Mouse (Mus musculus): ENCODE results near the gene Pip4k2a. TPM values are rescaled to one million over a fixed set of nuclear protein-coding genes. Genes with fewer than 3 reads are reported as not detected.

Gene Pip4k2a
- polyA plus RNA-seq, 1 experiment from 2014 or later, result 7.5 TPM

DNA sequence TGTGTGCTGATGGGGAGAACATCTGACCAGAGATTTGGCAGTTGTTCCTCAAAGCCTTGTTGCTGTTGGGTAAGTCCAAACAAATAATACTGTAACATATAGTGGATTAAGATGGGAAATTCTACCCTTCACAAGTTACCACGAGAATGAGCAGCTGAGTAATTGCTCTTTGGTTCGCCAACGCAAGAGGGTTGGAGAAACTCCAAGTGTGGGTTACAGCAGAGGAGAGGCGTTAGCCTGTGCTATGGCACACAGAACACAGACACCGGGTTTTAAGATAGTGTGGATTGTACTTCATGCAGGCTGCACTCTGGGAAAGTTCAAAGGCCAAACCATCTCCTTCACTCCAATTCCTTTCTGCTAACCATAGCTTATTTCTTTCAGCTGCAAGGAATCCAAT is 144.6 kb downstream of the Pip4k2a start:
- Histone ChIP-seq H3K27ac (no peak overlapping the region), H3K4me2 (no peak overlapping the region), H3K36me3 (no peaks in the 10 kb centered on the region), H3K27me3 (no peaks in the 10 kb centered on the region), H3K4me3 (no peak overlapping the region), H3K9me3 (no peaks in the 10 kb centered on the region), H3K9ac (no peak overlapping the region), H3K4me1 (peaks cover 6% of the 10 kb centered on the region; the same call in 1 of the 2 replicates)
- 61% methylated on average over 5 of the region's 5 CpGs for WGBS
- no peak for ATAC-seq (ENCODE audit: insufficient number of reproducible peaks, insufficient read depth, low FRiP score, low TSS enrichment, low read depth)

DNA sequence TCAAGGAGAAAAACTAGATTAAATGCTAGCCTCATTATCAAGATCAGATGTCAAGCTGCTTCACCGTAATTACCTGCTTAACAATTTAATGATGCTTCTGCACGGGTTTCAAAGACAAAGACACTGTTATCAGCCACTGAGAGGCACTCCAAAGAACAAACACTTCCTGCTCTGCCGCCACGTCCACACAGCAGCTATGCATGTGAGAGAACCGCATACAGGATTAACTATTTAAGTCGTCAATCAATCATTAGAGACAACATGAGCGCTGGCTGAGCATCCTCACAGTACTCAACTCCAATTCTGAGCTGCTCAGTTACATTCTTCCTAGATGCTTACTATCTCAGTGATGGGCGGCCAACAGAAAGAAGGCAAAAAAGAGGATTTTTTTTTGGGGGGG is 147.3 kb downstream of the Pip4k2a start:
- ATAC-seq (ENCODE audit: insufficient number of reproducible peaks, insufficient read depth, low FRiP score, low TSS enrichment, low read depth), result no peak
- WGBS, result 36% methylated on average over 8 of the region's 8 CpGs
- no peaks in the 10 kb centered on the region for H3K27me3 ChIP-seq
- no peak overlapping the region for H3K27ac ChIP-seq
- H3K9ac ChIP-seq, result no peak overlapping the region
- no peaks in the 10 kb centered on the region for H3K9me3 ChIP-seq
- 0 out of 2 replicates have a peak, but pooled peaks cover 3% of the 10 kb centered on the region for H3K36me3 ChIP-seq
- H3K4me3 ChIP-seq, result no peak overlapping the region
- no peaks in the 10 kb centered on the region for H3K4me1 ChIP-seq
- H3K4me2 ChIP-seq, result no peak overlapping the region

DNA sequence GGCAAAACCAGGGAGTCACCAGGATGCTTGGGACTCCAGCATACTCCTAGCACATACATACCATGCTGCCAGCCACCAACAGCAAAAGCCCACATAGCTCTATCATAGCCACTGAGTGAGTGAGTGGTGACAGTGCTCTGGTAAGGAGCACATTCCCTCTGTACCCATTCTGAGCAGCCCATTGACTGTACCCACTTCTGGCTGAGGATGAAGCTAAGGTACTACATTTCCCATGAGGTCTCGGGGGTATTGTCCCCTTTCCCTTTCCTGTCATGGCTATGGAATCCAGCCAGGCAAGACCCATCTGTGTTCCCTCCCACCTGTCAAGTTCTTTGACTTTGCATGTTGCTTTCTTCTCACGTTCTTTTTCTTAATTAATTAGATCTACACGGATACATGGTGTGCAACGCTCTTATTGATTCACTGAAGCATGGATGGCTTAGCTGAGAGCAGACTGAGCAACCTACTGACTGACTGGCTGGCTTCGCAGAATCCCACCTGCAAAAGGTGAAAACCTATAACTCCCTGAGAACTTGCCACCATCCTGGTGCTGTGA is 149.8 kb downstream of the Pip4k2a start:
- Histone ChIP-seq H3K4me1 (no peaks in the 10 kb centered on the region), H3K4me2 (no peak overlapping the region), H3K36me3 (peaks cover 10% of the 10 kb centered on the region; the same call in 1 of the 2 replicates), H3K27ac (no peak overlapping the region), H3K9me3 (no peaks in the 10 kb centered on the region), H3K9ac (no peak overlapping the region), H3K27me3 (no peaks in the 10 kb centered on the region), H3K4me3 (no peak overlapping the region)
- WGBS, result 82% methylated on average over 5 of the region's 5 CpGs
- ATAC-seq (ENCODE audit: insufficient number of reproducible peaks, insufficient read depth, low FRiP score, low TSS enrichment, low read depth), result no peak

DNA sequence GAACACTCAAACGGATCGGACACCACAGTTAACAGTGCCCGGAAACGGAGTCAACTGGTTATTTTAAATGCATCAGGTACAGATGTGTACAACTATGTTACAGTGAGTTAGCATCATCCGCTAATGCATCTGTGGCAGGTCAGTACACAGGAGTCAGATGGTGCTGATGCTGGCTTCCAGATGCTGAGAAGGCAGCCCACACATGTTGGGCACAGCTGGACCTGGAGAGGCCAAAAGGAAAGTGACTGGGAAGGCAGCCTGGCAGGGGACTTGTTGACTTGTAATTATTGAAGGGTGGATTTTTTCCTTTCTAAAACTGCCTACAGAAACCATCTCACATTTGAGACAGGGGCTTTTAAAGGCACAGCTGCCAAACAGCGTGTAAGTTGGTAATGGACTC is 155.4 kb downstream of the Pip4k2a start:
- Histone ChIP-seq H3K27me3 (no peaks in the 10 kb centered on the region), H3K9ac (no peak overlapping the region), H3K27ac (no peak overlapping the region), H3K4me1 (peaks cover 7% of the 10 kb centered on the region; the same call in 1 of the 2 replicates), H3K4me2 (no peak overlapping the region), H3K4me3 (no peak overlapping the region), H3K36me3 (peaks cover 10% of the 10 kb centered on the region; the same call in 1 of the 2 replicates), H3K9me3 (no peaks in the 10 kb centered on the region)
- ATAC-seq (ENCODE audit: insufficient number of reproducible peaks, insufficient read depth, low FRiP score, low TSS enrichment, low read depth), result no peak
- WGBS, result 48% methylated on average over 6 of the region's 6 CpGs

DNA sequence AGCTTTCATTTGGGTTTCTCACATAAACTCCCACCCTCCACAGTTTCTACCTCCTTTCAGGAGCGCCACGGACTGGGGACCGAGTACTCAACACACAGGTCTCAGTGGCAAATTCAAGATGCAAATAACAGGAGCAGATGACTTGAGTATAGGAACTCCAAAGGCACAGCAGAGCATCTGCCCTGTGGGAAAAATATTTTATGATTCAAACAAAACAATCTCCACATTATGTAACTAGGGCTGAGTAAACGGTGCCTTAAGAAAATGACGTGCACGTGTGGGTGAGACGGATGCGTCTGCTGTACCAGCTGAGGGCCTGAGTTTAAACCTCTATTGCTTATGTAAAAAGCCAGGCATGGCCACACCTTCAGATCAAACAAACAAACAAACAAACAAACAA is 156.9 kb downstream of the Pip4k2a start:
- Histone ChIP-seq H3K27ac (no peak overlapping the region), H3K4me1 (peaks cover 7% of the 10 kb centered on the region; the same call in 1 of the 2 replicates), H3K4me2 (no peak overlapping the region), H3K27me3 (no peaks in the 10 kb centered on the region), H3K36me3 (peaks cover 10% of the 10 kb centered on the region; the same call in 1 of the 2 replicates), H3K4me3 (no peak overlapping the region), H3K9me3 (no peaks in the 10 kb centered on the region), H3K9ac (no peak overlapping the region)
- no peak for ATAC-seq (ENCODE audit: insufficient number of reproducible peaks, insufficient read depth, low FRiP score, low TSS enrichment, low read depth)
- 77% methylated on average over 8 of the region's 8 CpGs for WGBS

DNA sequence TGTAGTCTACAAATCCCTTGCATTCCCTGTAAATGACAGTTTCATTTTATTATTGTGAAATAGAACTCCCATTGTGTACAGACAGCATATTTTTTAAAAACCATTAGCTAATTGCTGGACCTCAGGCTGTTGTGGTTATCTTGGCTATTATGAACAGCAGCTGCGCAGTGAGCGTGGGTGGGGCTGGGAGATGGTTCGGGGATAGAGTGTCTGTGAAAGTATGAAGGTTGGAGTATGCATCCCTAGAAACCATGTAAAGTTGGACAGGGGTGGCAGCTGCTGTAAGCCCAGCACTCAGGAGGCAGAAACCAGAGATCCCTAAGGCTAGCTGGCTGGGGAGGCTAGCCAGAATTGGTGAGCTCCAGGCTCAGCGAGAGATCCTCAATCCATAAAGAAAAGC is 158.4 kb downstream of the Pip4k2a start:
- no peaks in the 10 kb centered on the region for H3K27me3 ChIP-seq
- ATAC-seq (ENCODE audit: insufficient number of reproducible peaks, insufficient read depth, low FRiP score, low TSS enrichment, low read depth), result no peak
- H3K4me1 ChIP-seq, result peaks cover 7% of the 10 kb centered on the region; the same call in 1 of the 2 replicates
- H3K4me3 ChIP-seq, result no peak overlapping the region
- H3K27ac ChIP-seq, result no peak overlapping the region
- no peaks in the 10 kb centered on the region; the same call in 1 of the 2 replicates for H3K36me3 ChIP-seq
- H3K9me3 ChIP-seq, result no peaks in the 10 kb centered on the region; the same call in 1 of the 2 replicates
- 73% methylated on average over 4 of the region's 4 CpGs for WGBS
- no peak overlapping the region for H3K4me2 ChIP-seq
- no peak overlapping the region for H3K9ac ChIP-seq

DNA sequence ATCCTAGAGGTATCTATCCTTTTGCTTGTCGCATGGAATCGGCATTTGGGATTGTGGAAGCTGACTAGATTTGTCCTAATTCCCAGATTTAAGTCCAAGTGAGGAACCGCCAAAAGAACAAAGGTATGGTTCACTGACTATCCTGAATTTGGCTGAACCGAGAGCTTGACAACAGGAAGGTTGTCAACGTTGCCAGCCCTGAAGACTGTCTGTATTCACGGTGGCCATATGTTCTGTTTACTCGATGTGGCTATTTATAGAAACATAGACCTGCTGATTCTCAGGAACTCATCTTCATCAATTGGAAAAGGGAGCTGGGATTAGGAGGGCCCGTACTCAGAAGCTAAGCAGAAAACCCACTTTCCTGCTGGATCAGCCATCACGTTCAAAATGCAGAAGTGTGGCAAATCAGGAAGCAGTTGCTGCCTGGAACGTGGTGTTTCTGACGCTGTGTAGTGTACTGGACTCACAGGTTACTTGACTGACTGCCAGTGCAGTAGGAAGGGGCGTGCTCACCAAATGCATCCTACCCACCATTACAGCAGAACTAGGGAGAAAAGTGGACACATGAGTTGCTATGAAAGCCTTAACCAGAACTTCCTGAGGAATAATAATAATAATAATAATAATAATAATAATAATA is 162.5 kb downstream of the Pip4k2a start:
- H3K27ac ChIP-seq, result no peak overlapping the region
- H3K4me3 ChIP-seq, result no peak overlapping the region
- no peak overlapping the region for H3K9ac ChIP-seq
- no peaks in the 10 kb centered on the region for H3K36me3 ChIP-seq
- ATAC-seq (ENCODE audit: insufficient number of reproducible peaks, insufficient read depth, low FRiP score, low TSS enrichment, low read depth), result no peak
- H3K4me1 ChIP-seq, result no peaks in the 10 kb centered on the region
- 89% methylated on average over 12 of the region's 12 CpGs for WGBS
- H3K27me3 ChIP-seq, result no peaks in the 10 kb centered on the region
- no peaks in the 10 kb centered on the region; the same call in 1 of the 2 replicates for H3K9me3 ChIP-seq
- H3K4me2 ChIP-seq, result no peak overlapping the region

DNA sequence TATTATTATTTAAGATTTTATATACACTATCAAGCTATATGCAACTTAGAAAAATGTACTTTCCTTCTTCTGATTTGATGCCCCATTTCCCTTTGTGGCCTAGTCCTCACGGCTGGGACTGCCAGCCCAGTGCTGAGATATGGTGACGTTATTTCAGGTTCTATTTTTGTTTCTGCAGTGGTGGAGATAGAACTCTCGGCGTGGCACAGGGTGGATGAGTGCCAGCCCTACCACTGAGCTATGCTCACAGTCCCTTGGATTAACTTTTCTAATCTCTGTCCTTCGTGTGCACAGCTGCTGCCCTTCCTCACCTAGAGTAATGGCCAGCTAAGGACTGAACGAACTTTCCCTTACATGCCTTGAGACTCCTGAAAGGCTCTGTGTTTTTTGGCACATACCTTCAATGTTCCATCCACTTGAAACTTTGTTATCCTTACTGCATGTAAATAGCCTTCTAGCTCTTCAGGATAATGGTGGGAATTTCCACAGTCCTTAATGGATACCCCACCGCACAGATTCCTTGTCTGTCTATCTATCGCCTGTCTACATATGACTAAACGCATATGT is 164.8 kb downstream of the Pip4k2a start:
- no peak overlapping the region for H3K4me3 ChIP-seq
- H3K9me3 ChIP-seq, result no peaks in the 10 kb centered on the region; the same call in 1 of the 2 replicates
- ATAC-seq (ENCODE audit: insufficient number of reproducible peaks, insufficient read depth, low FRiP score, low TSS enrichment, low read depth), result no peak
- H3K4me1 ChIP-seq, result no peaks in the 10 kb centered on the region
- 87% methylated on average over 9 of the region's 9 CpGs for WGBS
- H3K27me3 ChIP-seq, result no peaks in the 10 kb centered on the region
- no peak overlapping the region for H3K4me2 ChIP-seq
- H3K36me3 ChIP-seq, result no peaks in the 10 kb centered on the region
- no peak overlapping the region for H3K27ac ChIP-seq
- H3K9ac ChIP-seq, result no peak overlapping the region

DNA sequence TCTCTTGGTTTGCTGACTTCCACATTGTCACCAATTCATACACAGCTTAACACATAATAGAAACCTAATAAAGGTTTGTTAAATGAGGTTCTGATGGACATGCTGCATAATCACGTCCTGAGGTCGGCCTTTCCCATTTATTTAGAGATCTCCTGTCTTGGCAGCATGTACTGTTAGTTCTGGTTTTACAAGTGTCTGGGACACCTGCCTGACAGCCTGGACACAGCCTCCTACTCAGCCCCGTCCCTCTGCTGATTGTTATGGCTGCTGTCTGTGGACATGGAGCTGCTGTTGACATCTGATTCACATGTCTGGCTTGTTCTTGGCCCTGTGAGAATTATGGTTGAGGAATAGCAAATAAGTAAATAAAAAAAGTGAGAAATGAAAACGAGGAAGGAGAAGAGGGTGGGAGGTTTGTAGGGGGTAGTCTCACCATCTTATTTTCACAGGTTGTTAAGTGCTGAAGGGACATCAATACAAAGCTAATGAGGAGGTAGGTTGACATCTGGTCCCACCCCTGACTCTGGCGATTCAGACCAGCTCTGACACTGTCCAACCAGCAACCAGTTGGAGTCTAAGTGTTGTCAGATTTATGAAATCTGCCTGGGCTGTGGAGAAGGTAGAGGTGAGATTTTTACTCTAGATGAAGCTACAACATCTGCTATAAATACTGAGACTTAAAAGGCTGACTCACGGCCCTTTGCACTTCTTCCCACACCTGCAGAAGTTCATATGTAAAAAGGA is 166.7 kb downstream of the Pip4k2a start:
- H3K9ac ChIP-seq, result no peak overlapping the region
- no peak overlapping the region for H3K27ac ChIP-seq
- H3K9me3 ChIP-seq, result no peaks in the 10 kb centered on the region; the same call in 1 of the 2 replicates
- no peaks in the 10 kb centered on the region for H3K27me3 ChIP-seq
- 74% methylated on average over 6 of the region's 6 CpGs for WGBS
- ATAC-seq (ENCODE audit: insufficient number of reproducible peaks, insufficient read depth, low FRiP score, low TSS enrichment, low read depth), result no peak
- H3K4me2 ChIP-seq, result no peak overlapping the region
- no peak overlapping the region for H3K4me3 ChIP-seq
- H3K4me1 ChIP-seq, result no peaks in the 10 kb centered on the region
- no peaks in the 10 kb centered on the region for H3K36me3 ChIP-seq

DNA sequence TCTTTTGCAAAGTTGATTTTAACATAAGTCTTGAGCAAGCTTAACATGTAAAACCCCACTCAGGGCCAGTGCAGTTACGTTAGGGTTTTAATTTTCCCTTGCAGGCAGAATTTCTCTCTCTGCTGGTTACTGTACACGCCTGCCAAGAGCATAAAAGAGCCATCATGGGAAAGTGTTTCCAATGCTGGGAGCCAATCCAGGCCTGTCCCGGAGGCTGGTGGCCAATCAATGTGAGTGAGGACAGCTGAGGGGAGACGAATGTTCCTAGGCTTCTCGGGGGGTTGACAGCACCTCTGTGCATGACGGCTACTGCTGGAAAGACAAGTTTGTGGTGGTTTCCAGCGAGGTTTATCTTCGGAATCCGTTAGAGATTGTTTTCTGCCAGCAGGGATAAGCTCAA is 175.2 kb downstream of the Pip4k2a start:
- WGBS, result 45% methylated on average over 9 of the region's 9 CpGs
- peaks cover 18% of the 10 kb centered on the region for H3K4me1 ChIP-seq

DNA sequence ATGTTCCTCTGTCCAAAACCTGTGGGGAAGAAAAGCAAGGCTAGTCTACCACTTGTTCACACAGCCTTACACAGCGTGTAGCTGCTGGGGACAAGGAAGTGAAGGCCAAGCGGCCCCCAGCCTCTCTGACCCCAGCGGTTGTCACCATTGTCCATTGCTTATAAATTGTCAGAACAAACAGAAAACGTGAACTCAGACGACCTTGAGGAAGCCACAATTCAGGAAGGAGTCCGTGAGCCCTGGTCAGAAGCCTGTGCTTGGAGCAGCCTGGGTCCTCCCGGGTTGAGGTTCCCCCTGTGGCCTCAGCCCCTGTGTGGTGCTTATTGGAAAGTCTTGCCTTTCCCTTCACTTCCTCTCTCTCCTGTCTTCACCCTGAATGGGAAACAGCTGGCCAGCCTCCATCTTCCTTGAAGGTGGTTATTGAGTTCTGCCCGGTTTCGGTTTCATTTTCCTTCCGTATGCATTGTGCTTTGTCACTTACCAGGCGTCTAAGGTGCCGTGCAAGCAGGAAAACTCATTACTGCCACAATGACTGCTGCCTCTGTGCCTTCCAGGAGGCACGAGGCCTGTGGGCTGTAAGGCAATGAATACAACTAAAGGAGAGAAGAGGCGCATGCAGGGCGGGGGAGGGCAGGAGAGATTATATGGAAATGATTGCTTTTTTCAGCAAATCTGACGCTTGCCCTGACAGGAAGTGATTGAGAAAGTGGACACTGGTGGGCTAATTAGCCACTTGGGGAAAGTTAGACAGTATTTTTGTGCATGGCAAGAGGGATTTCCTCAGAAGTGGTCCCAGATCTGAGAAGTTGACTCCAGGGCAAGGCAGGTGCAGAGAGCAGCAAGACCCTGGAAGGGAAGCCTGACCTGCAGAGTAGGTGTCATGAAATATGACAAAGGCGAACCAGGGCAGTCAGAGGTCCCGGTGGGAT is 176.2 kb downstream of the Pip4k2a start:
- no peaks in the 10 kb centered on the region for H3K36me3 ChIP-seq
- 0 out of 2 replicates have a peak overlapping the region, but pooled peaks have one; percentile 11 for H3K9ac ChIP-seq
- H3K4me2 ChIP-seq, result peak overlapping the region; percentile 50
- ATAC-seq (ENCODE audit: insufficient number of reproducible peaks, insufficient read depth, low FRiP score, low TSS enrichment, low read depth), result no peak
- peaks cover 8% of the 10 kb centered on the region; the same call in 1 of the 2 replicates for H3K27me3 ChIP-seq
- peak overlapping the region; percentile 21 for H3K4me3 ChIP-seq
- WGBS, result 35% methylated on average over 18 of the region's 18 CpGs
- no peak overlapping the region for H3K27ac ChIP-seq
- peaks cover 18% of the 10 kb centered on the region for H3K4me1 ChIP-seq
- H3K9me3 ChIP-seq, result no peaks in the 10 kb centered on the region

More for the DNA sequence above, 175.2 kb downstream of the Pip4k2a start:
- Histone ChIP-seq H3K36me3 (no peaks in the 10 kb centered on the region), H3K9me3 (no peaks in the 10 kb centered on the region), H3K27me3 (peaks cover 4% of the 10 kb centered on the region; the same call in 1 of the 2 replicates), H3K4me2 (no peak overlapping the region), H3K9ac (no peak overlapping the region), H3K4me3 (no peak overlapping the region), H3K27ac (no peak overlapping the region)
- no peak for ATAC-seq (ENCODE audit: insufficient number of reproducible peaks, insufficient read depth, low FRiP score, low TSS enrichment, low read depth)
